Mouse (Mus musculus) adrenal gland, postnatal 25 days (tissue): ENCODE results near the gene Mup16. TPM values are rescaled to one million over a fixed set of nuclear protein-coding genes. Genes with fewer than 3 reads are reported as not detected.
"Not testable (repeated sequence)": the region's sequence is repeated elsewhere in the genome, so short reads cannot be mapped to it uniquely, and the experiment has no call there.

Experiments used
- DNase-seq: peaks from one replicate; pipeline ENCODE4 v3.0.0; 2021; ENCODE audit warnings: mixed read lengths
- long read RNA-seq: library from polyadenylated mRNA; stranded (forward); transcript quantifications from one replicate; pipeline ENCODE4 v2.0.0, GENCODE M21; 2021
- total RNA-seq: library from RNA; stranded (reverse); gene quantifications from 2 replicates; pipeline ENCODE4 v1.2.3, GENCODE M21; 2021

Mup16 gene
- total RNA-seq, result 3.4 TPM in 1 of 2 replicates, not detected in the other
- long read RNA-seq, transcript Mup16-202 (7 exons, 927 nt), result major isoform, 17 of 49 reads
- long read RNA-seq, partial matches to known transcripts, result 13 of 49 reads
- long read RNA-seq, other reads (novel, unspliced or antisense), result 17 of 49 reads

DNA sequence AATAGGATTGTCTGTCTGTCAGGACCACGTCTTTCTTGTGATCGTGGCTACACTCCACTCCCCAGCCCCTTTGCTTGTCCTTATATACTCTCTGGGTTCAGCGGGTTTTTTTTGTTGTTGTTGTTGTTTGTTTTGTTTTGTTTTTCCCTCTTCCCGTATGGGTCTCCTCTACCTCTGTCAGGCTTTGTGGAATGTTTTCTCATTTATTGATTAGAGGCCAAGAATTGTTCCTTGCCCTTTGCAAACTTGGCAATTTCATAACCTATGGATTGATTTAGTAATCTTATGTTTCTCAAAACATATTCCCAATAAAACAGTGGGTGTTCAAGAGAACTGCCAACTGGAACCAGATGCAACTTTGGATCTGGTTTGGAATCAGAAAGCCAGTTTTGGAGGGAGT, at the start of gene Mup16:
TSS of gene Mup16 (minus strand) at position 101 of the 400 bp plus-strand sequence.
- not testable (repeated sequence) for DNase-seq

DNA sequence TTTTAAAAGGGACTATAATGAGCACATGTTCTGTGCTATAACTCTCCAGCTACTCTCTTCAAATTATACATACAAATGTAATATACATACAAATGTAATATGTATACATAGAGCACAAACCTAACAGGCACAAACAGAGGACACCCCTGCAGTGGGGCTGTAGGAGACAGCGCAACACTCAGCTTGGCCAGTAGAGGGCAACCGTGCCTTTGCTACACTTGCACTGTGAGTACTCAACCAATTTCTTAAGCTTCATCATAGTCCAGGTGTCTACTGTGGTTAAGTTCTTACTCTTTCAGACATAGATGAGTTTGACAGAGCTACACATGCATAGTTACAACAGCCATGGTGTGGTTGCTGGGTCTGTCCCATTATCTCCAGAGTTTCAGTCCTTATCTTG, 36.6 kb upstream of the Mup16 start:
- DNase-seq, result not testable (repeated sequence)

Other genes starting within 250 kb of the Mup16 start
- gene Mup14, start 215.5 kb downstream of the Mup16 start, total RNA-seq, result 5.4 TPM in 1 of 2 replicates, not detected in the other
- not detected in 2 replicates for gene Mup15, start 79.8 kb downstream of the Mup16 start, total RNA-seq
- gene Mup17, start 76.3 kb upstream of the Mup16 start, total RNA-seq, result 2.0 TPM in 1 of 2 replicates, not detected in the other
- not detected in 2 replicates for gene Mup18, start 154.6 kb upstream of the Mup16 start, total RNA-seq